Mouse (Mus musculus) heart, adult 2 months (tissue): ENCODE data around the gene Clip2.

Experiments
- CTCF ChIP-seq: fragments of 200-600 bp; IDR thresholded peaks from 2 replicates; pipeline ENCODE4 v1.8.1; 2022; ENCODE audit warnings: antibody characterized with exemption, mild to moderate bottlenecking, moderate library complexity
- EP300 ChIP-seq: fragments of 200-500 bp; IDR thresholded peaks from 2 replicates; pipeline ENCODE4 v1.6.1; 2011; ENCODE audit warnings: low read depth, low read length, control low read depth; ENCODE audit not compliant: insufficient read depth
- POLR2A ChIP-seq: fragments of 200-500 bp; IDR thresholded peaks from 2 replicates; pipeline ENCODE4 v1.6.1; 2011; ENCODE audit warnings: mild to moderate bottlenecking, low read depth, low read length, control low read depth; ENCODE audit not compliant: insufficient read depth

DNA sequence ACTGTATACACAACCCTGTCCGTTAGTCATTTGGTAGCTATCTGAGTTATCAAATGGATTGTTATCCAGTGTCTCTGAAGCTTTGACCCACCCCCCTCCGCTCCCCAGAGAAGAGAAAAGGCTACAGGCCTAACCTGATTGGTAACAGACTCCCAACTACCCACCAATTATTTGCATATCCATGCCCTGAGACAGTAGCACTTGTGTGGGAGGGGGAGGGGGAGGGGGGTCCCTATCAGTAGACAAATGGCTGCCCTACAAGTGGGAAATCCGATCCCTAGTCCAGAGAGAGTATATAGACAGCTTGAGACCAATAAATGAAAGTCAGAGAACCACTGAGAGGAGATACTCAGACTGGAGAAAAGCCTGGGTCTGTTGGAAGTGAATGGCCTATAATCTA is 15.8 kb upstream of the Clip2 start:
- TF ChIP-seq POLR2A (no peak), CTCF (no peak), EP300 (no peak)
